Mouse (Mus musculus) intestine, embryonic 14.5 days (tissue): ENCODE data around the gene Dysf. TPM values are rescaled to one million over a fixed set of nuclear protein-coding genes. Genes with fewer than 3 reads are reported as not detected.

Experiments
- ATAC-seq: fragments of 200-750 bp; cut with Nextera tagmentation; replicated peaks from 2 replicates; pipeline ENCODE4 v1.8.0; 2017; ENCODE audit warnings: low read depth, moderate number of reproducible peaks, moderate TSS enrichment, moderate library complexity; ENCODE audit not compliant: low FRiP score, low TSS enrichment
- DNase-seq: peaks from one replicate; pipeline ENCODE4 v3.0.0-alpha.2; 2018; ENCODE audit warnings: low spot score
- H3K27ac ChIP-seq: fragments of 300-500 bp; sonication (generic); 2 replicates; pipeline ENCODE4 v1.5.1; 2014; ENCODE audit warnings: low read depth, mild to moderate bottlenecking, control low read depth
- H3K27me3 ChIP-seq: fragments of 300-500 bp; sonication (generic); replicated peaks from 2 replicates; pipeline ENCODE4 v1.6.1; 2014; ENCODE audit warnings: low read length, control low read depth; ENCODE audit not compliant: control insufficient read depth, insufficient read depth
- H3K36me3 ChIP-seq: fragments of 300-500 bp; sonication (generic); 2 replicates; pipeline ENCODE4 v1.6.1; 2014; ENCODE audit warnings: low read length, control low read depth; ENCODE audit not compliant: control insufficient read depth, insufficient read depth
- H3K4me1 ChIP-seq: fragments of 300-500 bp; sonication (generic); replicated peaks from 2 replicates; pipeline ENCODE4 v1.6.1; 2014; ENCODE audit warnings: low read length, control low read depth, mixed read lengths; ENCODE audit not compliant: control insufficient read depth, insufficient read depth
- H3K4me2 ChIP-seq: fragments of 300-500 bp; sonication (generic); 2 replicates; pipeline ENCODE4 v1.6.1; 2014; ENCODE audit warnings: low read length
- H3K4me3 ChIP-seq: fragments of 300-500 bp; sonication (generic); 2 replicates; pipeline ENCODE4 v1.5.1; 2014; ENCODE audit warnings: low read depth, low read length, control low read depth, mixed read lengths
- H3K9ac ChIP-seq: fragments of 300-500 bp; sonication (generic); 2 replicates; pipeline ENCODE4 v1.6.1; 2014; ENCODE audit warnings: mild to moderate bottlenecking, low read length
- H3K9me3 ChIP-seq: fragments of 300-500 bp; sonication (generic); 2 replicates; pipeline ENCODE4 v1.6.1; 2016; ENCODE audit warnings: low read length, control low read depth; ENCODE audit not compliant: control insufficient read depth
- WGBS: fragments of 180-500 bp; shearing (Covaris S2); extraction: QIAGEN DNeasy Blood & Tissue Kit; methylation state at CpG from one replicate; pipeline ENCODE4 v1.1.7; 2014; 5-methylcytosine and 5-hydroxymethylcytosine counted together
- polyA plus RNA-seq: library from polyadenylated mRNA; unstranded; fragments of >200 nt; fragmentation: Nextera tagmentation; extraction: Ambion mirVana; gene quantifications from 2 replicates; pipeline ENCODE4 v1.2.1, GENCODE M21; 2014

Dysf gene
- polyA plus RNA-seq, 1 experiment from 2014 or later = 11.1 TPM

GRCm38 (mm10) chr6:84208589-84208988 is 200.2 kb downstream of the Dysf start:
- 70% methylated on average over 4 of the region's 4 CpGs for WGBS
- no peak overlapping the region for H3K27ac ChIP-seq
- DNase-seq = no peak

GRCm38 (mm10) chr6:84209736-84210434 is 201.5 kb downstream of the Dysf start:
- no peak for ATAC-seq
- no peak overlapping the region for H3K4me3 ChIP-seq
- WGBS = 82% methylated on average over 13 of the region's 13 CpGs

More at GRCm38 (mm10) chr6:84208589-84208988, 200.2 kb downstream of the Dysf start:
- ATAC-seq = no peak
- no peaks in the 10 kb centered on the region for H3K36me3 ChIP-seq
- no peaks in the 10 kb centered on the region for H3K27me3 ChIP-seq
- no peaks in the 10 kb centered on the region for H3K4me1 ChIP-seq
- H3K4me2 ChIP-seq = no peak overlapping the region
- no peak overlapping the region for H3K9ac ChIP-seq
- no peak overlapping the region for H3K4me3 ChIP-seq
- H3K9me3 ChIP-seq = no peaks in the 10 kb centered on the region

GRCm38 (mm10) chr6:84211473-84211872 is 203.1 kb downstream of the Dysf start:
- 55% methylated on average over 7 of the region's 7 CpGs for WGBS
- H3K9ac ChIP-seq = no peak overlapping the region
- H3K9me3 ChIP-seq = no peaks in the 10 kb centered on the region
- H3K4me2 ChIP-seq = no peak overlapping the region
- no peak overlapping the region for H3K4me3 ChIP-seq
- DNase-seq (no peak), ATAC-seq (no peak)
- no peaks in the 10 kb centered on the region for H3K27me3 ChIP-seq
- H3K27ac ChIP-seq = no peak overlapping the region
- H3K36me3 ChIP-seq = no peaks in the 10 kb centered on the region
- H3K4me1 ChIP-seq = no peaks in the 10 kb centered on the region

More at GRCm38 (mm10) chr6:84209736-84210434, 201.5 kb downstream of the Dysf start:
- DNase-seq = no peak
- no peaks in the 10 kb centered on the region for H3K36me3 ChIP-seq
- H3K4me1 ChIP-seq = no peaks in the 10 kb centered on the region
- H3K27me3 ChIP-seq = no peaks in the 10 kb centered on the region
- H3K4me2 ChIP-seq = no peak overlapping the region
- no peak overlapping the region for H3K27ac ChIP-seq
- H3K9ac ChIP-seq = no peak overlapping the region
- H3K9me3 ChIP-seq = no peaks in the 10 kb centered on the region

- H3K4me3 ChIP-seq = no peak overlapping the region
- no peak overlapping the region for H3K27ac ChIP-seq
- WGBS = 52% methylated on average over 3 of the region's 3 CpGs
- DNase-seq = no peak
- no peaks in the 10 kb centered on the region for H3K9me3 ChIP-seq
- no peak for ATAC-seq
- H3K4me1 ChIP-seq = no peaks in the 10 kb centered on the region
- no peak overlapping the region for H3K4me2 ChIP-seq
- H3K27me3 ChIP-seq = no peaks in the 10 kb centered on the region
- H3K9ac ChIP-seq = no peak overlapping the region
- no peaks in the 10 kb centered on the region for H3K36me3 ChIP-seq
Observed at GRCm38 (mm10) chr6:84213101-84213500, 204.7 kb downstream of the Dysf start.

- Histone ChIP-seq H3K4me2 (no peak overlapping the region), H3K27me3 (no peaks in the 10 kb centered on the region), H3K9ac (no peak overlapping the region), H3K9me3 (no peaks in the 10 kb centered on the region), H3K4me1 (no peaks in the 10 kb centered on the region), H3K4me3 (no peak overlapping the region), H3K27ac (no peak overlapping the region), H3K36me3 (no peaks in the 10 kb centered on the region)
- DNase-seq (no peak), ATAC-seq (no peak)
- WGBS = 50% methylated on average over 1 of the region's 1 CpGs
Observed at GRCm38 (mm10) chr6:84217216-84217933, 209.0 kb downstream of the Dysf start.

- DNase-seq (no peak), ATAC-seq (no peak)
- Histone ChIP-seq H3K27ac (no peak overlapping the region), H3K9ac (no peak overlapping the region), H3K9me3 (no peaks in the 10 kb centered on the region), H3K4me3 (no peak overlapping the region), H3K4me2 (no peak overlapping the region), H3K27me3 (no peaks in the 10 kb centered on the region), H3K36me3 (no peaks in the 10 kb centered on the region), H3K4me1 (no peaks in the 10 kb centered on the region)
- 73% methylated on average over 11 of the region's 11 CpGs for WGBS
Observed at GRCm38 (mm10) chr6:84219119-84219518, 210.7 kb downstream of the Dysf start.

- no peak overlapping the region for H3K9ac ChIP-seq
- H3K27me3 ChIP-seq = no peaks in the 10 kb centered on the region
- H3K36me3 ChIP-seq = no peaks in the 10 kb centered on the region
- no peaks in the 10 kb centered on the region for H3K9me3 ChIP-seq
- 39% methylated on average over 4 of the region's 4 CpGs for WGBS
- H3K4me2 ChIP-seq = no peak overlapping the region
- no peak overlapping the region for H3K4me3 ChIP-seq
- H3K27ac ChIP-seq = no peak overlapping the region
- ATAC-seq = no peak
- DNase-seq = no peak
- no peaks in the 10 kb centered on the region for H3K4me1 ChIP-seq
Observed at GRCm38 (mm10) chr6:84224861-84225260, 216.5 kb downstream of the Dysf start.

- 78% methylated on average over 6 of the region's 6 CpGs for WGBS
- ATAC-seq = no peak
- no peak overlapping the region for H3K27ac ChIP-seq
Observed at GRCm38 (mm10) chr6:84225587-84225986, 217.2 kb downstream of the Dysf start.

GRCm38 (mm10) chr6:84228196-84228595 is 219.8 kb downstream of the Dysf start:
- WGBS = 77% methylated on average over 4 of the region's 4 CpGs
- Histone ChIP-seq H3K4me2 (no peak overlapping the region), H3K4me3 (no peak overlapping the region), H3K36me3 (no peaks in the 10 kb centered on the region), H3K27me3 (no peaks in the 10 kb centered on the region), H3K9me3 (no peaks in the 10 kb centered on the region), H3K27ac (no peak overlapping the region), H3K9ac (no peak overlapping the region), H3K4me1 (no peaks in the 10 kb centered on the region)
- ATAC-seq = no peak
- no peak for DNase-seq

More at GRCm38 (mm10) chr6:84225587-84225986, 217.2 kb downstream of the Dysf start:
- H3K9me3 ChIP-seq = no peaks in the 10 kb centered on the region
- H3K27me3 ChIP-seq = no peaks in the 10 kb centered on the region
- no peak overlapping the region for H3K4me3 ChIP-seq
- H3K9ac ChIP-seq = no peak overlapping the region
- H3K4me1 ChIP-seq = no peaks in the 10 kb centered on the region
- no peak for DNase-seq
- H3K4me2 ChIP-seq = no peak overlapping the region
- H3K36me3 ChIP-seq = no peaks in the 10 kb centered on the region
